Mouse (Mus musculus): ENCODE results near the gene Fxyd2.

Gene Fxyd2

GRCm38 (mm10) chr9:45429951-45430697 lies 30.7 kb downstream of the Fxyd2 start:
- DNase-seq, result no peak

GRCm38 (mm10) chr9:45430698-45430959 lies 31.2 kb downstream of the Fxyd2 start:
- no peak for DNase-seq

GRCm38 (mm10) chr9:45431150-45431549 lies 31.7 kb downstream of the Fxyd2 start:
- no peak for DNase-seq

- DNase-seq, result no peak
Observed at GRCm38 (mm10) chr9:45432639-45433038, 33.2 kb downstream of the Fxyd2 start.

- DNase-seq, result no peak
Observed at GRCm38 (mm10) chr9:45433119-45433518, 33.6 kb downstream of the Fxyd2 start.

GRCm38 (mm10) chr9:45434171-45434570 lies 34.7 kb downstream of the Fxyd2 start:
- DNase-seq, result no peak

GRCm38 (mm10) chr9:45439025-45439424 lies 39.6 kb downstream of the Fxyd2 start:
- no peak for DNase-seq

- no peak for DNase-seq
Observed at GRCm38 (mm10) chr9:45440083-45440784, 40.8 kb downstream of the Fxyd2 start.

- DNase-seq, result no peak
Observed at GRCm38 (mm10) chr9:45444251-45444798, 44.9 kb downstream of the Fxyd2 start.

GRCm38 (mm10) chr9:45449658-45450057 lies 50.2 kb downstream of the Fxyd2 start:
- no peak for DNase-seq

- no peak for DNase-seq
Observed at GRCm38 (mm10) chr9:45451346-45451745, 51.9 kb downstream of the Fxyd2 start.

GRCm38 (mm10) chr9:45454032-45454431 lies 54.6 kb downstream of the Fxyd2 start:
- no peak for DNase-seq

- no peak for DNase-seq
Observed at GRCm38 (mm10) chr9:45454889-45455610, 55.6 kb downstream of the Fxyd2 start.

GRCm38 (mm10) chr9:45457200-45457599 lies 57.7 kb downstream of the Fxyd2 start:
- no peak for DNase-seq

- no peak for DNase-seq
Observed at GRCm38 (mm10) chr9:45458363-45458762, 58.9 kb downstream of the Fxyd2 start.

All from lung, postnatal 10 days (tissue).